Mouse (Mus musculus): Measurements from ENCODE around the gene Nek9.

Gene Nek9

GRCm38 (mm10) chr12:85339243-85339729 lies at the start of gene Nek9:
Gene Nek9 (minus strand): TSS chr12:85339362.
- peak; percentile 92 for DNase-seq (ENCODE audit: low read depth, low spot score)

GRCm38 (mm10) chr12:85385995-85386375 lies 46.8 kb upstream of the Nek9 start:
- no peak for DNase-seq (ENCODE audit: low read depth, low spot score)

GRCm38 (mm10) chr12:85385329-85385994 lies 46.3 kb upstream of the Nek9 start:
- no peak for DNase-seq (ENCODE audit: low read depth, low spot score)

GRCm38 (mm10) chr12:85382761-85383680 lies 43.9 kb upstream of the Nek9 start:
- no peak for DNase-seq (ENCODE audit: low read depth, low spot score)

- no peak for DNase-seq (ENCODE audit: low read depth, low spot score)
These were observed 42.4 kb upstream of the Nek9 start for GRCm38 (mm10) chr12:85381570-85381969.

GRCm38 (mm10) chr12:85380942-85381341 lies 41.8 kb upstream of the Nek9 start:
- no peak for DNase-seq (ENCODE audit: low read depth, low spot score)

GRCm38 (mm10) chr12:85380308-85380707 lies 41.1 kb upstream of the Nek9 start:
- no peak for DNase-seq (ENCODE audit: low read depth, low spot score)

- DNase-seq (ENCODE audit: low read depth, low spot score): no peak
These were observed 39.1 kb upstream of the Nek9 start for GRCm38 (mm10) chr12:85378271-85378670.

- peak; percentile 93 for DNase-seq (ENCODE audit: low read depth, low spot score)
These were observed 35.6 kb upstream of the Nek9 start, which contains the start of gene Tmed10 for GRCm38 (mm10) chr12:85374561-85375272. Gene Tmed10 (minus strand): TSS chr12:85374847.

GRCm38 (mm10) chr12:85373591-85374560 lies 34.7 kb upstream of the Nek9 start:
- peak; percentile 61 for DNase-seq (ENCODE audit: low read depth, low spot score)

- no peak for DNase-seq (ENCODE audit: low read depth, low spot score)
These were observed 33.0 kb upstream of the Nek9 start for GRCm38 (mm10) chr12:85372068-85372665.

- DNase-seq (ENCODE audit: low read depth, low spot score): no peak
These were observed 29.4 kb upstream of the Nek9 start for GRCm38 (mm10) chr12:85368441-85369063.

- DNase-seq (ENCODE audit: low read depth, low spot score): no peak
These were observed 27.1 kb upstream of the Nek9 start for GRCm38 (mm10) chr12:85366271-85366670.

GRCm38 (mm10) chr12:85362510-85362909 lies 23.3 kb upstream of the Nek9 start:
- no peak for DNase-seq (ENCODE audit: low read depth, low spot score)

GRCm38 (mm10) chr12:85361580-85361979 lies 22.4 kb upstream of the Nek9 start:
- no peak for DNase-seq (ENCODE audit: low read depth, low spot score)

- no peak for DNase-seq (ENCODE audit: low read depth, low spot score)
These were observed 22.0 kb upstream of the Nek9 start for GRCm38 (mm10) chr12:85361165-85361564.

- no peak for DNase-seq (ENCODE audit: low read depth, low spot score)
These were observed 14.9 kb upstream of the Nek9 start for GRCm38 (mm10) chr12:85354061-85354460.

- DNase-seq (ENCODE audit: low read depth, low spot score): no peak
These were observed 11.5 kb upstream of the Nek9 start for GRCm38 (mm10) chr12:85350407-85351232.

GRCm38 (mm10) chr12:85348338-85348737 lies 9.2 kb upstream of the Nek9 start:
- DNase-seq (ENCODE audit: low read depth, low spot score): no peak
